Mouse (Mus musculus): ENCODE measurements around the gene Slc7a12. TPM values are rescaled to one million over a fixed set of nuclear protein-coding genes. Genes with fewer than 3 reads are reported as not detected.

Slc7a12 gene
- total RNA-seq (2021): not detected
- long read RNA-seq, experiment 1: 0 reads
- long read RNA-seq, experiment 2: 0 reads

DNA sequence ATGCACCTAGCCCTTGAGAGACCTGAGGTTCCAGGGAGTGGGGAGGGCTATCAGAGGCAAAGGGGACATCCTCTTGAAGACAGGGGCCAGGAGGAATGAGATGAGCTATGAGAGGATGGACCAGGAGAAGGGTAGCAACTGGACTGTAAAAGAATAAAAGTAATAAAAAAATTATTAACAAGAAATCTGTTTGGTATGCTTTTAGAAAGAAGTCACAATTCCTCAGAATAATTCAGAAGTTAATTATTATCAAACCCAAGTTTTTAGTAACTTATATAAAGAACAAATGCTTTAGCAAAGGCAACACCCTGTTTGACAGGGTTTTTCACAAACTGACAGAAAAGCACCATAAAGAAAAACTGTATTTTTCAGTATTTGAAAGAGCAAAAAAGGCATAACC lies at the start of gene Slc7a12:
Slc7a12 (plus strand) TSS at position 301 of the 400 bp plus-strand sequence.
- DNase-seq (ENCODE audit: low spot score in 2 of 2): no peak

DNA sequence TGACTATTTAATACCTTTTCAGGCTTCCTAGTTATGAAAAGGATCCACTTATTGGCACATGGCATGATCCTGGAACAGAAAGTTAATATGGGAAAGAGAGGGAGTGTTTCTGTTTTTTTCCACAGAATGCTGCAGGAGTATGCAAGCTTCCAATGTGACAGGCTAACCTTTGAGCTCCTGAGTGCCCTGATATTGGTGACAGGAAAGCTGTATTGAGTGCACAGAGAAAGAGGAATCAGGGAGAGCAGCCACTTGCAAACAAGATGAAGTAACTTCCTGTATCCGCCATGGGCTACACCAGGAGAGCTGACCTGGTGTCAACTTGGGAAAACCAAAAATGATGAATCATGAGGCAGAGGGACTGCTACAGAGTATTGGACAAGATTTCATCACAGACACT lies 48.1 kb upstream of the Slc7a12 start:
- no peak for DNase-seq (ENCODE audit: low spot score in 2 of 2)

DNA sequence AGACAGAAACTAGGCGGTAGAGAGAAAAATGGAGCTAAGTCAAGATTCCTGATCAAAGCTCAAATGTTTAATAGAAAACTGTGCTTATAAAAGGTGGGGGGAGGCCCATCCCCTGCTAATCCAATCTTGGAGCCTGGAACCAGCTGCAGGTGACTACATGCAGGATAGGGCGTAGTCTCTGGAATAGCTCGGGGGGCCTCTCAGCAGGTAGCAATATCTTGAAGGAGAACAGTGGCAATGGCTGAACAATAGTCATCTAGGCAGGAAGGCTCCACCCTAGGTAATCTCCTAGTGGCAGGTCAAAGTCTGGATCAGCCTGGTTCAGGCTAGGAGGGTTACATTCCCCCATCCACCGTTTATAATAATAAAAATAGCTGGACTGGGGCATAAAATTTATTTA lies 34.5 kb upstream of the Slc7a12 start:
- DNase-seq (ENCODE audit: low spot score in 2 of 2): no peak

DNA sequence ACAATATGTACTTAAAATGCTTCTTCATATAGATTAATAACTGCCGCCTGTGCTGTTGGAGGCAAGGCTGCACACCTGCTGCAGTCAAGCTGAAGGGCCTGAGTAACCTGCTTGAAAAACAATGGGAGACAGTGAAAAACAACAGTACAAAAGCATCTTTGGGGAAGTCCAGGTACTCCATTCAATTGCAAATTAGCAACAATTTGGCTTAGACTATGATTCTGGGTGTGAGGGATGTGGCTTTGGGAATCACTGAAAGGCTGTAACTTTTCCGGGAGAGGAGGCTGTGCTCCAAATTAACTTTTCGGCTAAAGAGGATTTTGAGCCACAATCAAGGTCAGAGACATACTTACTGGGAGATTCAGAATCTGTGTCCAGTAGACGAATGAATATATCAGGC lies 33.8 kb upstream of the Slc7a12 start:
- DNase-seq (ENCODE audit: low spot score in 2 of 2): no peak

Other genes with a start within 250 kb of the Slc7a12 start
- 100 to 1,000 TPM in 1 of 2 experiments, 10 to 100 TPM in 1; 98.5 to 112 TPM for gene 1810022K09Rik, start 130.6 kb downstream of the Slc7a12 start, total RNA-seq (2021)
- under 1 TPM; 0.46 to 0.48 TPM for gene Car13, start 161.0 kb downstream of the Slc7a12 start, total RNA-seq (2021)